Mouse (Mus musculus) cortical plate, adult 2 months (tissue): ENCODE data around the gene Akt1s1.

Source experiments
- CTCF ChIP-seq: fragments of 200-500 bp; IDR thresholded peaks from 2 replicates; pipeline ENCODE4 v1.5.1; 2011; ENCODE audit warnings: mild to moderate bottlenecking, control low read depth, low read length; ENCODE audit not compliant: insufficient read depth; ENCODE audit errors: extremely low read depth
- POLR2A ChIP-seq: fragments of 200-500 bp; IDR thresholded peaks from 2 replicates; pipeline ENCODE4 v1.6.1; 2011; ENCODE audit warnings: mild to moderate bottlenecking, low read length, control low read depth; ENCODE audit not compliant: insufficient read depth; ENCODE audit errors: extremely low read depth

DNA sequence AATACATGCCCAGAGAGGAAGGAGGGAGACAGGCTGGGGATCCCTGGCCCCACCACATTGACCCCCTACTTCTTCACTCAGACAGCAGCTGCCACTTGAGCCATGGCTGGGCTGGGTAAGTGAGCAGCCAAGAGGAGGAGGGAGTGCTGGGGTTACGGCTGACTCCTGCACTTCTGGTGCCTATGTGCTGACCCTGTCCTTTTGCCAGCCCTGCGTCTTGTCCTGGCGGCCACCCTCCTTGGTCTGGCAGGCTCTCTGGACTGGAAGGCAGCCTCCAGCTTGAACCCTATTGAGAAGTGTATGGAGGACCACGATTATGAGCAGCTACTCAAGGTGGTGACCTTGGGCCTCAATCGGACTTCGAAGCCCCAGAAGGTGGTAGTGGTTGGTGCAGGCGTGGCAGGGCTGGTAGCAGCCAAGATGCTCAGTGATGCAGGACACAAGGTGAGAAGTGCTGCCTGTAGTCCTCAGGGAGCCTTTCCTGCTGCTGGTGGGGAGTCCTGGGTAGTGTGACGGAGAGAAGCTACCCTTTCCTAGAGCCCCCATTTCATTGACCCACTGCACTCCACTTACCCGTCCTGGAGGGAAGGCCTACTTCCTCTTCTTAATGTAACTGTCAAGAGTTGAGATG, 12.3 kb upstream of the Akt1s1 start:
- TF ChIP-seq CTCF (no peak), POLR2A (no peak)
